10 mouse cellular contexts compared by ENCODE assay signal in the genomic region with DNA sequence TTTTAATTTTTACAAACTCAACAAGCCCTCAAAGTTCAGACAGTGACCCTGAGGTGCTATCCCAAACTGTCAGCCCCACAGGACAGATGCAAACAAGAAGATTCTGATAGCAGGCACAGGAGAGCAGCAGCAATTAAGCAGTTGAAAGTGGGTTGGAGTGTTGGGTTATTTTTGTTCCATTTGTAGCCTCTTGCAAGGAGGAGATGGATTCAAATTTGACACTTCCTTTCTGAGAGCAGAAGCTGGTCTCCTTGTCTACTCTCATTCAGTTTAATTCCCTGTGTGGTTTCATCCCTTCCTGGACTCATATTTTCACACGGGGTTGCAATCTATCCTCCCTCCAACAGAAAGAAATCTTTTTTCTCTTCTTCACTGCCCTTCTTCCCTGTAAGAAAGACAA. TPM values are rescaled to one million over a fixed set of nuclear protein-coding genes. Genes with fewer than 3 reads are reported as not detected.
DNase-seq lines count a peak whose midpoint lies in the region; ATAC-seq and TF ChIP-seq lines count a peak whose summit lies in the region.
"Had no signal": no experiment of that assay in that cellular context is flagged by ENCODE, and none has a peak within 500 bp of the region (broad histone marks: within the 10 kb centered on the region; RNA-seq: fewer than 3 reads in every experiment).

No protein-coding gene starts in this region.

- H3K27ac ChIP-seq in kidney, embryonic 14.5 days (ENCODE audit: low read depth, low read length): no peak overlapping the region
- no peak overlapping the region for H3K27ac ChIP-seq in embryonic facial prominence, embryonic 14.5 days (replicated peaks; ENCODE audit: low read depth, low read length)
- peak overlapping the region; percentile 91 for H3K27ac ChIP-seq in hindbrain, embryonic 14.5 days
- peak overlapping the region; percentile 90 for H3K27ac ChIP-seq in midbrain, postnatal 0 days (ENCODE audit: low read depth, low read length)
- no peak overlapping the region for H3K27ac ChIP-seq in liver, embryonic 12.5 days

- intact Hi-C loops in gastrocnemius, postnatal 14 days (cut with DNase I; ENCODE audit: low total_unique reads): no loop called here

- H3K9me3 ChIP-seq in kidney, embryonic 14.5 days (ENCODE audit: control insufficient read depth, low read length): no peaks in the 10 kb centered on the region
- no peaks in the 10 kb centered on the region for H3K9me3 ChIP-seq in embryonic facial prominence, embryonic 14.5 days (ENCODE audit: control insufficient read depth, low read length)
- no peaks in the 10 kb centered on the region for H3K9me3 ChIP-seq in hindbrain, embryonic 14.5 days (ENCODE audit: control insufficient read depth, low read length)
- no peaks in the 10 kb centered on the region for H3K9me3 ChIP-seq in midbrain, postnatal 0 days (ENCODE audit: low read length)
- no peaks in the 10 kb centered on the region for H3K9me3 ChIP-seq in liver, embryonic 12.5 days (replicated peaks)

- no peak for TF ChIP-seq CTCF in midbrain, postnatal 0 days (IDR thresholded peaks at IDR 0.05)

- peak overlapping the region; percentile 92 for H3K4me2 ChIP-seq in kidney, embryonic 14.5 days (replicated peaks; ENCODE audit: low read depth, low read length)
- peak overlapping the region; percentile 82 for H3K4me2 ChIP-seq in embryonic facial prominence, embryonic 14.5 days (ENCODE audit: low read depth, low read length)
- peak overlapping the region; percentile 95 for H3K4me2 ChIP-seq in hindbrain, embryonic 14.5 days (replicated peaks)
- H3K4me2 ChIP-seq in midbrain, postnatal 0 days (ENCODE audit: low read depth, low read length, poor library complexity, severe bottlenecking): peak overlapping the region; percentile 88
- no peak overlapping the region for H3K4me2 ChIP-seq in liver, embryonic 12.5 days

- no peak for ATAC-seq in kidney, embryonic 14.5 days (ENCODE audit: low FRiP score, low TSS enrichment)
- ATAC-seq in embryonic facial prominence, embryonic 14.5 days (ENCODE audit: low read depth): no peak
- ATAC-seq in hindbrain, embryonic 14.5 days (ENCODE audit: low FRiP score): no peak
- ATAC-seq in midbrain, postnatal 0 days (ENCODE audit: low FRiP score): no peak
- no peak for ATAC-seq in liver, embryonic 12.5 days

- no peaks in the 10 kb centered on the region for H3K36me3 ChIP-seq in kidney, embryonic 14.5 days (ENCODE audit: control insufficient read depth, insufficient read depth, low read length)
- H3K36me3 ChIP-seq in embryonic facial prominence, embryonic 14.5 days (ENCODE audit: control insufficient read depth, insufficient read depth, low read length): no peaks in the 10 kb centered on the region
- no peaks in the 10 kb centered on the region for H3K36me3 ChIP-seq in hindbrain, embryonic 14.5 days (replicated peaks; ENCODE audit: control insufficient read depth, insufficient read depth)
- H3K36me3 ChIP-seq in midbrain, postnatal 0 days (ENCODE audit: insufficient read depth, low read length): no peaks in the 10 kb centered on the region
- H3K36me3 ChIP-seq in liver, embryonic 12.5 days: no peaks in the 10 kb centered on the region

- H3K4me3 ChIP-seq in kidney, embryonic 14.5 days (ENCODE audit: low read length): peak overlapping the region; percentile 46
- H3K4me3 ChIP-seq in embryonic facial prominence, embryonic 14.5 days (ENCODE audit: low read depth, low read length): peak overlapping the region; percentile 46
- H3K4me3 ChIP-seq in hindbrain, embryonic 14.5 days (replicated peaks; ENCODE audit: low read length): peak overlapping the region; percentile 66
- H3K4me3 ChIP-seq in midbrain, postnatal 0 days (ENCODE audit: low read depth, low read length): peak overlapping the region; percentile 83
- no peak overlapping the region for H3K4me3 ChIP-seq in liver, embryonic 12.5 days

- H3K27me3 ChIP-seq in kidney, embryonic 14.5 days (ENCODE audit: control insufficient read depth, insufficient read depth, low read length): peaks cover 14% of the 10 kb centered on the region
- H3K27me3 ChIP-seq in embryonic facial prominence, embryonic 14.5 days (replicated peaks; ENCODE audit: control insufficient read depth, insufficient read depth, low read length): peaks cover 30% of the 10 kb centered on the region
- no peaks in the 10 kb centered on the region for H3K27me3 ChIP-seq in hindbrain, embryonic 14.5 days (ENCODE audit: control insufficient read depth, insufficient read depth, low read length)
- no peaks in the 10 kb centered on the region for H3K27me3 ChIP-seq in midbrain, postnatal 0 days (ENCODE audit: insufficient read depth, low read length)
- peaks cover 28% of the 10 kb centered on the region for H3K27me3 ChIP-seq in liver, embryonic 12.5 days (replicated peaks)

- 11% methylated on average over 1 of the region's 1 CpGs for whole genome bisulfite sequencing in kidney, embryonic 14.5 days
- 3% methylated on average over 1 of the region's 1 CpGs for WGBS in embryonic facial prominence, embryonic 14.5 days
- WGBS in hindbrain, embryonic 14.5 days: 14% methylated on average over 1 of the region's 1 CpGs
- WGBS in midbrain, postnatal 0 days: 4% methylated on average over 1 of the region's 1 CpGs
- 9% methylated on average over 1 of the region's 1 CpGs for WGBS in liver, embryonic 12.5 days (ENCODE audit: insufficient replicate concordance)

- DNase-seq in kidney, postnatal 25 days: no peak
- DNase-seq in embryonic facial prominence, embryonic 14.5 days (ENCODE audit: low spot score): no peak
- no peak for DNase-seq in hindbrain, embryonic 14.5 days (ENCODE audit: low spot score)
- DNase-seq in midbrain, postnatal 0 days (ENCODE audit: low spot score): no peak
- DNase-seq in testis, postnatal 14 days (ENCODE audit: low spot score): no peak
- DNase-seq in gastrocnemius, postnatal 14 days: no peak
- DNase-seq: adrenal gland, postnatal 10 days; lung, postnatal 4 days had no signal

- peaks cover 7% of the 10 kb centered on the region; the same call in 1 of the 2 replicates for H3K4me1 ChIP-seq in kidney, embryonic 14.5 days (ENCODE audit: control insufficient read depth, insufficient read depth, low read length)
- peaks cover 15% of the 10 kb centered on the region for H3K4me1 ChIP-seq in embryonic facial prominence, embryonic 14.5 days (ENCODE audit: control insufficient read depth, insufficient read depth, low read length)
- H3K4me1 ChIP-seq in hindbrain, embryonic 14.5 days (replicated peaks; ENCODE audit: control insufficient read depth, insufficient read depth, low read length): peaks cover 22% of the 10 kb centered on the region
- H3K4me1 ChIP-seq in midbrain, postnatal 0 days (ENCODE audit: insufficient read depth, low read length): no peaks in the 10 kb centered on the region
- peaks cover 4% of the 10 kb centered on the region; the same call in 1 of the 2 replicates for H3K4me1 ChIP-seq in liver, embryonic 12.5 days

- no peak overlapping the region for H3K9ac ChIP-seq in kidney, embryonic 14.5 days (ENCODE audit: low read depth, low read length)
- H3K9ac ChIP-seq in embryonic facial prominence, embryonic 14.5 days (ENCODE audit: low read depth, low read length): no peak overlapping the region
- H3K9ac ChIP-seq in hindbrain, embryonic 14.5 days: peak overlapping the region; percentile 86
- peak overlapping the region; percentile 83 for H3K9ac ChIP-seq in midbrain, postnatal 0 days (replicated peaks; ENCODE audit: low read length, poor library complexity, severe bottlenecking)
- no peak overlapping the region for H3K9ac ChIP-seq in liver, embryonic 12.5 days

RNA-seq across cellular contexts. Expression of a gene that starts 1.0 kb away (rescaled TPM):
- polyA plus RNA-seq in kidney, embryonic 14.5 days (2014; fragmentation: Nextera tagmentation; extraction: Ambion mirVana): 1.0 and 1.3 TPM in 2 replicates
- polyA plus RNA-seq in embryonic facial prominence, embryonic 14.5 days (2014; fragmentation: Nextera tagmentation; extraction: Ambion mirVana): 6.0 and 6.2 TPM in 2 replicates
- polyA plus RNA-seq in hindbrain, embryonic 14.5 days (2014; fragmentation: Nextera tagmentation; extraction: Ambion mirVana): 116 and 137 TPM in 2 replicates
- total RNA-seq in midbrain, postnatal 0 days (2014; rRNA removed): 111 and 123 TPM in 2 replicates
- 134 and 141 TPM in 2 replicates for polyA plus RNA-seq in midbrain, postnatal 0 days (2015; fragmentation: Nextera tagmentation; extraction: Ambion mirVana)
- polyA plus RNA-seq in liver, embryonic 12.5 days (2016; fragmentation: Nextera tagmentation; extraction: Ambion mirVana): 0.28 and 0.29 TPM in 2 replicates
- total RNA-seq in gastrocnemius, postnatal 14 days (2021): under 1 TPM; 0.12 to 0.20 TPM

Comparison
In these comparisons a context has a peak if more than half of its experiments do, and no peak if none do; other contexts are left out.
1. H3K27ac ChIP-seq: peak in hindbrain, embryonic 14.5 days (single experiment) and midbrain, postnatal 0 days (single experiment); none in kidney, embryonic 14.5 days (single experiment), embryonic facial prominence, embryonic 14.5 days (single experiment) and liver, embryonic 12.5 days (single experiment).
2. H3K9ac ChIP-seq: peak in hindbrain, embryonic 14.5 days (single experiment) and midbrain, postnatal 0 days (single experiment); none in kidney, embryonic 14.5 days (single experiment), embryonic facial prominence, embryonic 14.5 days (single experiment) and liver, embryonic 12.5 days (single experiment).
3. RNA of a gene that starts 1.0 kb away (polyA plus RNA-seq): 134 to 141 TPM in midbrain, postnatal 0 days and 116 to 137 TPM in hindbrain, embryonic 14.5 days; 6.0 to 6.2 TPM in embryonic facial prominence, embryonic 14.5 days, 1.0 to 1.3 TPM in kidney, embryonic 14.5 days and 0.28 to 0.29 TPM in liver, embryonic 12.5 days; every median in the first group is over 10 times any median in the second.